Mouse (Mus musculus) brain, embryonic 14.5 days (tissue): ENCODE measurements around the gene Pacs1.

Source experiments
- CTCF ChIP-seq: fragments of 200-500 bp; IDR thresholded peaks from 2 replicates; pipeline ENCODE4 v1.5.1; 2012; ENCODE audit warnings: inconsistent platforms, mild to moderate bottlenecking, moderate library complexity, borderline replicate concordance; ENCODE audit not compliant: insufficient read depth, insufficient read length; ENCODE audit errors: extremely low read depth
- POLR2A ChIP-seq: fragments of 200-500 bp; IDR thresholded peaks from 2 replicates; pipeline ENCODE4 v1.6.1; 2012; ENCODE audit warnings: mild to moderate bottlenecking, inconsistent platforms, borderline replicate concordance; ENCODE audit not compliant: poor library complexity, insufficient read depth, insufficient read length, severe bottlenecking; ENCODE audit errors: extremely low read depth

DNA sequence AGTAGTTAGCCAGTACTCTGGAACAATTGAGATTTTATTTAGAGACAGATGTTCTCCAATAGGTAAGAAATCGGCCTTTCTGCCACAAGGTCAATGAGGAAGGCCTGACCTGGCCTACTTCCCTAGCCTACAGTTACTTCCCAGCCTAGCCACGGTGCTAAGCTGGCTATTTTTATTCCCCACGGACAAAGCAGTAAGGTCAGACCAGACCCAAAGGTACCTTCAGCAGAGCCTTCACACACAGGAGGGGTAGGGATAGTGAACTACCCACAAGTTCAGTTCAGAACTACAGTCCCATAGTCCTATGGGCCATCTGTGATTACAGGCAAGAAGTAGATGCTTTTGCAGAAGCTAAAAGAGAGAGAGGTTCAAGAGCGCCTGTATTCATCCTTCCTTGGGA, 997 bp upstream of the Pacs1 start:
- TF ChIP-seq CTCF (no peak), POLR2A (no peak)
